Mouse (Mus musculus) hindbrain, embryonic 14.5 days (tissue): ENCODE results near the gene Dis3. TPM values are rescaled to one million over a fixed set of nuclear protein-coding genes. Genes with fewer than 3 reads are reported as not detected.

Experiments used
- ATAC-seq: fragments of 200-750 bp; cut with Nextera tagmentation; 2 replicates; pipeline ENCODE4 v1.8.0; 2017; ENCODE audit warnings: moderate number of reproducible peaks, mild to moderate bottlenecking, moderate TSS enrichment, moderate library complexity; ENCODE audit not compliant: low FRiP score
- DNase-seq: peaks from one replicate; pipeline ENCODE4 v3.0.0-alpha.2; 2015; ENCODE audit warnings: low spot score
- H3K27ac ChIP-seq: fragments of 300-500 bp; sonication (generic); 2 replicates; pipeline ENCODE4 v1.5.1; 2014; ENCODE audit warnings: mild to moderate bottlenecking, moderate library complexity
- H3K27me3 ChIP-seq: fragments of 300-500 bp; sonication (generic); 2 replicates; pipeline ENCODE4 v1.6.1; 2014; ENCODE audit warnings: mild to moderate bottlenecking, low read length, mixed read lengths; ENCODE audit not compliant: control insufficient read depth, insufficient read depth
- H3K36me3 ChIP-seq: fragments of 300-500 bp; sonication (generic); replicated peaks from 2 replicates; pipeline ENCODE4 v1.6.1; 2014; ENCODE audit not compliant: control insufficient read depth, insufficient read depth
- H3K4me1 ChIP-seq: fragments of 300-500 bp; sonication (generic); replicated peaks from 2 replicates; pipeline ENCODE4 v1.6.1; 2014; ENCODE audit warnings: antibody characterized with exemption, low read length, mixed read lengths; ENCODE audit not compliant: control insufficient read depth, insufficient read depth
- H3K4me2 ChIP-seq: fragments of 300-500 bp; sonication (generic); replicated peaks from 2 replicates; pipeline ENCODE4 v1.6.1; 2014; ENCODE audit warnings: mild to moderate bottlenecking, moderate library complexity
- H3K4me3 ChIP-seq: fragments of 300-500 bp; sonication (generic); replicated peaks from 2 replicates; pipeline ENCODE4 v1.5.1; 2014; ENCODE audit warnings: mild to moderate bottlenecking, low read length
- H3K9ac ChIP-seq: fragments of 300-500 bp; sonication (generic); 2 replicates; pipeline ENCODE4 v1.6.1; 2014
- H3K9me3 ChIP-seq: fragments of 300-500 bp; sonication (generic); 2 replicates; pipeline ENCODE4 v1.6.1; 2016; ENCODE audit warnings: low read length; ENCODE audit not compliant: control insufficient read depth
- WGBS: fragments of 180-500 bp; shearing (Covaris S2); extraction: QIAGEN DNeasy Blood & Tissue Kit; methylation state at CpG from one replicate; pipeline ENCODE4 v1.1.7; 2014; 5-methylcytosine and 5-hydroxymethylcytosine counted together
- polyA plus RNA-seq: library from polyadenylated mRNA; unstranded; fragments of >200 nt; fragmentation: Nextera tagmentation; extraction: Ambion mirVana; gene quantifications from 2 replicates; pipeline ENCODE4 v1.2.1, GENCODE M21; 2014

Dis3 gene
- polyA plus RNA-seq, 1 experiment from 2014 or later, result 30.9 TPM

- H3K9me3 ChIP-seq, result no peaks in the 10 kb centered on the region
- H3K4me2 ChIP-seq, result no peak overlapping the region
- H3K27ac ChIP-seq, result no peak overlapping the region
- H3K4me1 ChIP-seq, result no peaks in the 10 kb centered on the region
- whole genome bisulfite sequencing, result 89% methylated on average over 4 of the region's 4 CpGs
- no peak overlapping the region for H3K4me3 ChIP-seq
- no peak for ATAC-seq
- DNase-seq, result no peak
- no peaks in the 10 kb centered on the region for H3K27me3 ChIP-seq
- H3K9ac ChIP-seq, result no peak overlapping the region
- H3K36me3 ChIP-seq, result peaks cover 9% of the 10 kb centered on the region; the same call in 1 of the 2 replicates
Observed at GRCm38 (mm10) chr14:99126713-99127112, 27.1 kb upstream of the Dis3 start.

DNA sequence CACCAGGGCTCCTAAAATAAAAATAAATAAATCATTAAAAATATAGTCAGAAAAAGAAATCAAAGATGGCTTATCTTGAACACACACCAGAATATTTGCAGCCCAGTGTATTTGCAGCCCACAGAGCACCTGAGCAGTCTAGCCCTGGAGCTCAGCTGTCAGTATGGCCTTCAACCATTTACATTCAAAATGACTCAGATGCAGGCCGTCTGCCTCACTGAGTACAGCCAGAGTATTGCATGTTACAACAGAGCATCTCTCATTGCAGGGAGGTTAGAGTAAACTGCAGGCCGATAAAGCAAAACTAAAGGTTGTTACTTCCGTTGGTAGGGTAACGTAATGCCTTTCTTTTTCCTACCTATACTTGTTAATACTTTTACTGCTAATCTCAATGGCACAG is 24.5 kb upstream of the Dis3 start:
- ATAC-seq, result no peak
- peaks cover 9% of the 10 kb centered on the region; the same call in 1 of the 2 replicates for H3K36me3 ChIP-seq
- no peak overlapping the region for H3K4me3 ChIP-seq
- H3K27me3 ChIP-seq, result no peaks in the 10 kb centered on the region
- no peaks in the 10 kb centered on the region for H3K4me1 ChIP-seq
- WGBS, result 90% methylated on average over 4 of the region's 4 CpGs
- DNase-seq, result no peak
- H3K27ac ChIP-seq, result no peak overlapping the region
- H3K9me3 ChIP-seq, result no peaks in the 10 kb centered on the region
- no peak overlapping the region for H3K4me2 ChIP-seq
- no peak overlapping the region for H3K9ac ChIP-seq

GRCm38 (mm10) chr14:99121584-99122339 is 22.2 kb upstream of the Dis3 start:
- Histone ChIP-seq H3K27ac (no peak overlapping the region), H3K9me3 (no peaks in the 10 kb centered on the region), H3K4me3 (no peak overlapping the region), H3K27me3 (no peaks in the 10 kb centered on the region), H3K9ac (no peak overlapping the region), H3K4me1 (no peaks in the 10 kb centered on the region), H3K36me3 (peaks cover 20% of the 10 kb centered on the region), H3K4me2 (no peak overlapping the region)
- DNase-seq, result no peak
- WGBS, result 93% methylated on average over 11 of the region's 11 CpGs
- no peak for ATAC-seq

GRCm38 (mm10) chr14:99117576-99117975 is 18.0 kb upstream of the Dis3 start:
- no peaks in the 10 kb centered on the region for H3K27me3 ChIP-seq
- no peak overlapping the region for H3K9ac ChIP-seq
- DNase-seq (peak; percentile 36), ATAC-seq (no peak)
- whole genome bisulfite sequencing, result 87% methylated on average over 4 of the region's 4 CpGs
- no peaks in the 10 kb centered on the region for H3K4me1 ChIP-seq
- no peak overlapping the region for H3K27ac ChIP-seq
- H3K9me3 ChIP-seq, result no peaks in the 10 kb centered on the region
- H3K4me3 ChIP-seq, result no peak overlapping the region
- no peak overlapping the region for H3K4me2 ChIP-seq
- peaks cover 51% of the 10 kb centered on the region for H3K36me3 ChIP-seq

DNA sequence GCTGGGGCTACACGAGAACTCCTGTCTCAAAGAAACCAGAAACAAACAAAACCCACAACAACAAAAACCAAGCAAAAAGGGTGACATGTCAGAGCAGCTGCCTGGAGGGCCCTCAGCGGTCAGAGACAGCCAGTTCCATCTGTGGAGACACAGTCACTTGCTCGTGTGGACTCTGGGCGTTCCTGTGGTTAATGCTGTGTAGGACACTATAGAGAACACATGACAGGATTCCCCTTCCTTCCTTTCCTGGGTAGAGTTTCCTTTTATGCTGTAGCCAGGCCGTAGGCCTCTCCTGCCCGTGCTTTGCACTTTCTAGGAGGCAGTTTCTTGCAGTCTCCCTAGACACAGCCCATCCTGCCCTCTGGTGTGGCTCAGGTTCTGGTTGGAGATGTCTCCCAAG is 9.2 kb upstream of the Dis3 start:
- ATAC-seq (no peak), DNase-seq (no peak)
- H3K27ac ChIP-seq, result no peak overlapping the region
- H3K9me3 ChIP-seq, result no peaks in the 10 kb centered on the region
- H3K4me3 ChIP-seq, result no peak overlapping the region
- H3K27me3 ChIP-seq, result no peaks in the 10 kb centered on the region
- no peak overlapping the region for H3K4me2 ChIP-seq
- no peaks in the 10 kb centered on the region for H3K4me1 ChIP-seq
- H3K36me3 ChIP-seq, result peaks cover 85% of the 10 kb centered on the region
- H3K9ac ChIP-seq, result no peak overlapping the region
- 94% methylated on average over 6 of the region's 6 CpGs for WGBS

- Histone ChIP-seq H3K4me2 (no peak overlapping the region), H3K36me3 (peaks cover 86% of the 10 kb centered on the region), H3K27me3 (no peaks in the 10 kb centered on the region), H3K9me3 (no peaks in the 10 kb centered on the region), H3K27ac (no peak overlapping the region), H3K9ac (no peak overlapping the region), H3K4me3 (no peak overlapping the region), H3K4me1 (no peaks in the 10 kb centered on the region)
- 55% methylated on average over 2 of the region's 2 CpGs for WGBS
- DNase-seq, result no peak
- no peak for ATAC-seq
Observed at GRCm38 (mm10) chr14:99107631-99108187, 8.1 kb upstream of the Dis3 start.

DNA sequence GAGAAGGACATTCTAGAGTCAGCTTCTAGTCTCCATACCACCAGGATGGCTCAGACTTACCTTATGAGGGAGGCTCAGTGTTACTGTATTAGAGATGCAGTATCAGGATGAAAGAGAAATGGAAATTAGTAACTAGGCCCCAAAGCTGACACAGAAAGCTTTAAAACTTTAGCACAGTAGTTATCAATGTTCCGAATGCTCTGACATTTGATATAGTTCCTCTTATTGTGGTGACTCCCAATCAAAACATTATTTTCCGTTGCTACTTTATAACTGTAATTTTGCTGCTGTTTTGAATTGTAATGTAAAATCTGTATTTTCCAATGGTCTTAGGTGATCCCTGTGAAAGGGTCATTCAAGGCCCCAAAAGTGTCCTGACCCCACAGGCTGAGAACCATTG is 7.1 kb upstream of the Dis3 start:
- ATAC-seq (no peak), DNase-seq (no peak)
- WGBS, result 94% methylated on average over 2 of the region's 2 CpGs
- H3K27me3 ChIP-seq, result no peaks in the 10 kb centered on the region
- H3K4me2 ChIP-seq, result no peak overlapping the region
- H3K9ac ChIP-seq, result no peak overlapping the region
- H3K27ac ChIP-seq, result no peak overlapping the region
- no peak overlapping the region for H3K4me3 ChIP-seq
- H3K36me3 ChIP-seq, result peaks cover 88% of the 10 kb centered on the region
- no peaks in the 10 kb centered on the region for H3K4me1 ChIP-seq
- H3K9me3 ChIP-seq, result no peaks in the 10 kb centered on the region

GRCm38 (mm10) chr14:99104542-99105123 is 5.1 kb upstream of the Dis3 start:
- no peak overlapping the region for H3K9ac ChIP-seq
- H3K4me2 ChIP-seq, result no peak overlapping the region
- H3K27ac ChIP-seq, result no peak overlapping the region
- no peaks in the 10 kb centered on the region for H3K27me3 ChIP-seq
- DNase-seq (no peak), ATAC-seq (no peak)
- H3K9me3 ChIP-seq, result no peaks in the 10 kb centered on the region
- no peak overlapping the region for H3K4me3 ChIP-seq
- 92% methylated on average over 6 of the region's 6 CpGs for WGBS
- peaks cover 6% of the 10 kb centered on the region; the same call in 1 of the 2 replicates for H3K4me1 ChIP-seq
- peaks cover 79% of the 10 kb centered on the region for H3K36me3 ChIP-seq

DNA sequence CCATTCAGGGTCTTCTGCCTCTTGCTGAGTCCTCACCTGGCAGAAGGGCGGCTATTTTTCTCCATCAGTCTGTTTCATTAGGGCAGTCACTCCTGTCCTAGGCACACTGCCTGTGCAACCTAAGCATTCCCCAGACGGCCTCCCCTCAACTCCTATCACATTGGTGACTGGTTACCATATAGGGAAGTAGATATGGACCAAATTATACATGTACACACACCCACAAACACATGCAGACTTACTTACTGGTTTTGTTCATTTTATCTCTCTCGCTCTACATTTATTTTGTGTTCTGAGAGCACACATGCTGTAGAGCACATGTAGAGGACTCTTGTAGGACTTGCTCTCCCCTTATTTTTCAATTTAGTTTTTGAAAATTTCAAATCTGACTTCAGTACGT is 3.5 kb upstream of the Dis3 start:
- H3K36me3 ChIP-seq, result peaks cover 65% of the 10 kb centered on the region
- H3K4me1 ChIP-seq, result peaks cover 13% of the 10 kb centered on the region
- no peak overlapping the region for H3K4me3 ChIP-seq
- no peak for DNase-seq
- H3K4me2 ChIP-seq, result no peak overlapping the region
- no peak overlapping the region for H3K27ac ChIP-seq
- H3K9ac ChIP-seq, result no peak overlapping the region
- ATAC-seq, result no peak
- H3K27me3 ChIP-seq, result no peaks in the 10 kb centered on the region
- WGBS, result 89% methylated on average over 4 of the region's 4 CpGs
- no peaks in the 10 kb centered on the region for H3K9me3 ChIP-seq
